Mouse (Mus musculus) cerebellum, adult 2 months (tissue): ENCODE data around the gene Tspan1.

Experiments
- CTCF ChIP-seq: fragments of 200-500 bp; IDR thresholded peaks from 2 replicates; pipeline ENCODE4 v1.5.1; 2011; ENCODE audit warnings: low read depth, mild to moderate bottlenecking, control low read depth, low read length, moderate library complexity, borderline replicate concordance; ENCODE audit not compliant: insufficient read depth
- POLR2A ChIP-seq: fragments of 200-500 bp; IDR thresholded peaks from 2 replicates; pipeline ENCODE4 v1.6.1; 2011; ENCODE audit warnings: low read length, control low read depth, borderline replicate concordance; ENCODE audit not compliant: insufficient read depth

- TF ChIP-seq POLR2A, result no peak
- no peak for TF ChIP-seq CTCF
Observed at GRCm38 (mm10) chr4:116165708-116166407, 1.5 kb downstream of the Tspan1 start.
